Mouse (Mus musculus): ENCODE results near the gene Matn4. TPM values are rescaled to one million over a fixed set of nuclear protein-coding genes. Genes with fewer than 3 reads are reported as not detected.

The Matn4 gene
- polyA plus RNA-seq, 1 experiment from 2014 or later: 50.5 TPM

Small RNA genes lying within 50 kb of the gene (microRNA-seq; reads per million reads assigned to microRNA genes)
- gene Mir7678: not detected

Other genes with a start within 250 kb of the Matn4 start
- 1.1 and 1.3 TPM in 2 replicates for gene Kcns1, start 234.0 kb downstream of the Matn4 start, polyA plus RNA-seq (2016; fragmentation: Nextera tagmentation; extraction: Ambion mirVana)
- gene Wfdc5, start 222.4 kb downstream of the Matn4 start, polyA plus RNA-seq (2016; fragmentation: Nextera tagmentation; extraction: Ambion mirVana): not detected in 2 replicates
- not detected in 2 replicates for gene Wfdc12, start 214.6 kb downstream of the Matn4 start, polyA plus RNA-seq (2016; fragmentation: Nextera tagmentation; extraction: Ambion mirVana)
- gene Wfdc15a, start 205.0 kb downstream of the Matn4 start, polyA plus RNA-seq (2016; fragmentation: Nextera tagmentation; extraction: Ambion mirVana): not detected in 2 replicates
- gene Wfdc15b, start 183.5 kb downstream of the Matn4 start, polyA plus RNA-seq (2016; fragmentation: Nextera tagmentation; extraction: Ambion mirVana): not detected in 2 replicates
- gene Svs2, start 166.7 kb downstream of the Matn4 start, polyA plus RNA-seq (2016; fragmentation: Nextera tagmentation; extraction: Ambion mirVana): not detected in 2 replicates
- gene Svs3b, start 148.5 kb downstream of the Matn4 start, polyA plus RNA-seq (2016; fragmentation: Nextera tagmentation; extraction: Ambion mirVana): not detected in 2 replicates
- not detected in 2 replicates for gene Svs4, start 126.7 kb downstream of the Matn4 start, polyA plus RNA-seq (2016; fragmentation: Nextera tagmentation; extraction: Ambion mirVana)
- not detected in 2 replicates for gene Svs3a, start 115.9 kb downstream of the Matn4 start, polyA plus RNA-seq (2016; fragmentation: Nextera tagmentation; extraction: Ambion mirVana)
- not detected in 2 replicates for gene Svs6, start 88.4 kb downstream of the Matn4 start, polyA plus RNA-seq (2016; fragmentation: Nextera tagmentation; extraction: Ambion mirVana)
- not detected in 2 replicates for gene Svs5, start 72.4 kb downstream of the Matn4 start, polyA plus RNA-seq (2016; fragmentation: Nextera tagmentation; extraction: Ambion mirVana)
- 1.2 and 2.5 TPM in 2 replicates for gene Slpi, start 16.1 kb downstream of the Matn4 start, polyA plus RNA-seq (2016; fragmentation: Nextera tagmentation; extraction: Ambion mirVana)
- 0.40 and 0.55 TPM in 2 replicates for gene Rbpjl, start 2.0 kb downstream of the Matn4 start, polyA plus RNA-seq (2016; fragmentation: Nextera tagmentation; extraction: Ambion mirVana)
- 34.3 and 36.5 TPM in 2 replicates for gene Sdc4, start 38.7 kb upstream of the Matn4 start, polyA plus RNA-seq (2016; fragmentation: Nextera tagmentation; extraction: Ambion mirVana)
- 55.2 and 59.2 TPM in 2 replicates for gene Sys1, start 51.8 kb upstream of the Matn4 start, polyA plus RNA-seq (2016; fragmentation: Nextera tagmentation; extraction: Ambion mirVana)
- 2.3 and 3.4 TPM in 2 replicates for gene Gm20458, start 55.8 kb upstream of the Matn4 start, polyA plus RNA-seq (2016; fragmentation: Nextera tagmentation; extraction: Ambion mirVana)
- not detected in 2 replicates for gene Trp53tg5, start 68.6 kb upstream of the Matn4 start, polyA plus RNA-seq (2016; fragmentation: Nextera tagmentation; extraction: Ambion mirVana)
- 1.2 and 1.7 TPM in 2 replicates for gene Dbndd2, start 80.9 kb upstream of the Matn4 start, polyA plus RNA-seq (2016; fragmentation: Nextera tagmentation; extraction: Ambion mirVana)
- 24.9 and 32.7 TPM in 2 replicates for gene Pigt, start 92.4 kb upstream of the Matn4 start, polyA plus RNA-seq (2016; fragmentation: Nextera tagmentation; extraction: Ambion mirVana)
- 36.2 and 39.6 TPM in 2 replicates for gene Wfdc2, start 157.3 kb upstream of the Matn4 start, polyA plus RNA-seq (2016; fragmentation: Nextera tagmentation; extraction: Ambion mirVana)
- not detected in 2 replicates for gene Spint3, start 168.3 kb upstream of the Matn4 start, polyA plus RNA-seq (2016; fragmentation: Nextera tagmentation; extraction: Ambion mirVana)
- 0.28 TPM in 1 of 2 replicates, not detected in the other for gene Wfdc6a, start 180.3 kb upstream of the Matn4 start, polyA plus RNA-seq (2016; fragmentation: Nextera tagmentation; extraction: Ambion mirVana)
- not detected in 2 replicates for gene Eppin, start 188.4 kb upstream of the Matn4 start, polyA plus RNA-seq (2016; fragmentation: Nextera tagmentation; extraction: Ambion mirVana)
- not detected in 2 replicates for gene Wfdc6b, start 208.4 kb upstream of the Matn4 start, polyA plus RNA-seq (2016; fragmentation: Nextera tagmentation; extraction: Ambion mirVana)
- not detected in 2 replicates for gene Wfdc8, start 208.5 kb upstream of the Matn4 start, polyA plus RNA-seq (2016; fragmentation: Nextera tagmentation; extraction: Ambion mirVana)
- not detected in 2 replicates for gene Wfdc16, start 233.6 kb upstream of the Matn4 start, polyA plus RNA-seq (2016; fragmentation: Nextera tagmentation; extraction: Ambion mirVana)

Measured in limb, embryonic 12.5 days (tissue).